Mouse (Mus musculus) heart, postnatal 0 days (tissue): ENCODE results near the gene Mta1. TPM values are rescaled to one million over a fixed set of nuclear protein-coding genes. Genes with fewer than 3 reads are reported as not detected.

Experiments used
- ATAC-seq: fragments of 200-750 bp; cut with Nextera tagmentation; 2 replicates; pipeline ENCODE4 v1.8.0; 2017; ENCODE audit warnings: low read depth, moderate number of reproducible peaks, moderate library complexity; ENCODE audit not compliant: insufficient read depth
- DNase-seq: peaks from one replicate; pipeline ENCODE4 v3.0.0-alpha.2; 2016; ENCODE audit warnings: low spot score
- H3K27ac ChIP-seq: fragments of 300-500 bp; sonication (generic); 2 replicates; pipeline ENCODE4 v1.5.1; 2014; ENCODE audit warnings: low read depth, mild to moderate bottlenecking
- H3K27me3 ChIP-seq: fragments of 300-500 bp; sonication (generic); 2 replicates; pipeline ENCODE4 v1.6.1; 2014; ENCODE audit warnings: low read length, mixed read lengths; ENCODE audit not compliant: control insufficient read depth, insufficient read depth
- H3K36me3 ChIP-seq: fragments of 300-500 bp; sonication (generic); replicated peaks from 2 replicates; pipeline ENCODE4 v1.6.1; 2014; ENCODE audit warnings: low read length, mixed read lengths; ENCODE audit not compliant: control insufficient read depth, insufficient read depth
- H3K4me1 ChIP-seq: fragments of 300-500 bp; sonication (generic); 2 replicates; pipeline ENCODE4 v1.6.1; 2014; ENCODE audit warnings: antibody characterized with exemption; ENCODE audit not compliant: control insufficient read depth, insufficient read depth
- H3K4me2 ChIP-seq: fragments of 300-500 bp; sonication (generic); 2 replicates; pipeline ENCODE4 v1.6.1; 2014; ENCODE audit warnings: low read depth, mild to moderate bottlenecking, low read length, moderate library complexity
- H3K4me3 ChIP-seq: fragments of 300-500 bp; sonication (generic); 2 replicates; pipeline ENCODE4 v1.5.1; 2014; ENCODE audit warnings: low read depth, low read length
- H3K9ac ChIP-seq: fragments of 300-500 bp; sonication (generic); replicated peaks from 2 replicates; pipeline ENCODE4 v1.6.1; 2014; ENCODE audit warnings: low read depth, low read length, mixed read lengths
- H3K9me3 ChIP-seq: fragments of 300-500 bp; sonication (generic); replicated peaks from 2 replicates; pipeline ENCODE4 v1.6.1; 2016; ENCODE audit warnings: low read length; ENCODE audit not compliant: control insufficient read depth
- CTCF ChIP-seq: IDR thresholded peaks from 2 replicates; pipeline ENCODE4 v1.5.1; 2016; ENCODE audit warnings: antibody characterized with exemption, control low read depth, low read depth
- EP300 ChIP-seq: IDR thresholded peaks from 2 replicates; pipeline ENCODE4 v1.6.1; 2016; ENCODE audit warnings: antibody characterized with exemption, low read depth
- WGBS: fragments of 180-500 bp; shearing (Covaris S2); extraction: QIAGEN DNeasy Blood & Tissue Kit; methylation state at CpG from one replicate; pipeline ENCODE4 v1.1.7; 2014; 5-methylcytosine and 5-hydroxymethylcytosine counted together
- polyA plus RNA-seq: library from polyadenylated mRNA; unstranded; fragments of >200 nt; fragmentation: Nextera tagmentation; extraction: Ambion mirVana; gene quantifications from 2 replicates; pipeline ENCODE4 v1.2.1, GENCODE M21; 2015
- total RNA-seq: library from RNA; depleted of rRNA; stranded (reverse); fragments of >200 nt; gene quantifications from 2 replicates; pipeline ENCODE4 v1.2.3, GENCODE M21; 2014; ENCODE audit warnings: low replicate concordance

Gene Mta1
- total and polyA plus RNA-seq, 2 experiments from 2014 or later, result 11.8 to 26.3 TPM

DNA sequence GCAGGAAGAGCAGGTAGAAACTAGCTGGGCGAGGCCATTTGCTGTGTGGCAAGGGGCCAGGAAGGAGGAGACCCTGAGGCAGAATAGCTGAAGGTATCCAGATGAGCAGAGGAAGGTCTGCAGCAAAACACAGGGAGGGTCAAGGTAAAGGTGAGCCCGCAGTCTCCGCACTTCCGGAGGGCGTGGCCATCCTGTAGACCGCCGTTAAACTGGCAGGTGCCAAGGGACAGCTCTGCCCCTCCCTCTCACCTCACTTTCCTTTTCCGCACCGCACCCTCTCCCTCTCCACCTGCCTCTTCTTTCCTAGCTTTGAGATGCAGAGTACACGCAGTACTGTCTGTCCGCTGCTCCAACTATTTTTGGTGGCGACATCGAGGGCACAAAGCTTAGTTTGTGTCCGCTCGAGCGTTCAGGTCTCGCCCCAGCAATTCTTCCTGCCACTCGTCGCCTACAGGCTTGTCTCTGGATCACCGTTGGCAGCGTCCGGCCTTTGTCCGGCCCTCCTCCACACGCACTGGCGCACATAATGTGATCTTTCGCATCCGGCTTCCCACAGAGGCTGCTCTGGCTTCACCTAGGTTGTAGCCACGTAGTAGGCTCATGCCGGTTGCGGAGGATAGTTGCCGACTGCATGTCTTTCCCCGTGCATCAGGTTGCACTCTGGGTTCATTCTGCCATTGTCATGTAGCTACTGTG is 57.1 kb downstream of the Mta1 start:
- 5% methylated on average over 30 of the region's 32 CpGs for WGBS

GRCm38 (mm10) chr12:113155887-113156539 is 57.9 kb downstream of the Mta1 start, which contains the start of gene Tedc1:
Gene Tedc1, plus strand, starts transcription at chr12:113156421.
- Histone ChIP-seq H3K27ac (peak within 1 kb of the TSS; percentile 86), H3K4me2 (peak within 1 kb of the TSS; percentile 90), H3K9me3 (no peaks in the 10 kb centered on the region), H3K27me3 (no peaks in the 10 kb centered on the region), H3K36me3 (peaks cover 8% of the 10 kb centered on the region; the same call in 1 of the 2 replicates), H3K4me1 (peaks cover 28% of the 10 kb centered on the region), H3K9ac (peak within 1 kb of the TSS; percentile 61), H3K4me3 (peak within 1 kb of the TSS; percentile 58)
- ATAC-seq (peak; percentile 94), DNase-seq (peak; percentile 99)
- under 1% methylated on average over 46 of the region's 46 CpGs for WGBS
- TF ChIP-seq EP300, result peak; percentile 94
- peak; percentile 100 for TF ChIP-seq CTCF

More for the DNA sequence above, 57.1 kb downstream of the Mta1 start:
- no peaks in the 10 kb centered on the region for H3K9me3 ChIP-seq
- DNase-seq, result no peak
- H3K9ac ChIP-seq, result peak overlapping the region; percentile 61
- peak; percentile 5; the same call in 1 of the 2 replicates for ATAC-seq
- H3K36me3 ChIP-seq, result peaks cover 8% of the 10 kb centered on the region; the same call in 1 of the 2 replicates
- H3K4me1 ChIP-seq, result peaks cover 34% of the 10 kb centered on the region
- peak overlapping the region; percentile 47 for H3K4me3 ChIP-seq
- no peaks in the 10 kb centered on the region for H3K27me3 ChIP-seq
- H3K27ac ChIP-seq, result peak overlapping the region; percentile 86
- no peak for TF ChIP-seq EP300
- TF ChIP-seq CTCF, result no peak
- H3K4me2 ChIP-seq, result peak overlapping the region; percentile 73

- peak overlapping the region; percentile 58 for H3K4me3 ChIP-seq
- 0% methylated on average over 23 of the region's 23 CpGs for WGBS
- no peak for TF ChIP-seq EP300
- TF ChIP-seq CTCF, result no peak
- DNase-seq (peak; percentile 20), ATAC-seq (no peak)
- H3K4me1 ChIP-seq, result peaks cover 23% of the 10 kb centered on the region
- H3K36me3 ChIP-seq, result peaks cover 8% of the 10 kb centered on the region; the same call in 1 of the 2 replicates
- no peak overlapping the region for H3K27ac ChIP-seq
- no peaks in the 10 kb centered on the region for H3K9me3 ChIP-seq
- peak overlapping the region; percentile 51; the same call in 1 of the 2 replicates for H3K9ac ChIP-seq
- H3K27me3 ChIP-seq, result no peaks in the 10 kb centered on the region
- H3K4me2 ChIP-seq, result peak overlapping the region; percentile 90
Observed at GRCm38 (mm10) chr12:113156540-113156929, 58.5 kb downstream of the Mta1 start.

DNA sequence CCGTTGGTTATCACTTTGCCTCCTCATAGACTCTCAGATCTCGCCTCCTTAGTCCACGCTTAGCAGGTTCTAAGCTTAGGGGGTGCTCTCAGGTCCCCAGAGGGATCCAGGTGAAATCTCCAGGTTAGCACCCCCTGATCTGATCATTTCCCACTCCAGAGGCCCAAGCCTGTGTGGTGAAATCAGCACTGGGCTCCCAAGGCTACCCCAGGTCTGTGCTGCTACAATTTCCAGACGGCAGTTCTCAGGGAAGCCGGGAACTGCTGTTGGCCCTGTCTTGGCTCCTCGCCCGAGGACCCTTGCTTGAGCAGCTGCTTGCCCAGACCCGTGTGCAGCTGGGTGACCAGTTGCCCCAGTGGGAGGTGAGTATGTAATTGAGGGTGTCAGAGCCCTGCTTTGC is 58.9 kb downstream of the Mta1 start:
- Histone ChIP-seq H3K9me3 (no peaks in the 10 kb centered on the region), H3K27me3 (no peaks in the 10 kb centered on the region), H3K36me3 (peaks cover 8% of the 10 kb centered on the region; the same call in 1 of the 2 replicates), H3K9ac (0 out of 2 replicates have a peak overlapping the region, but pooled peaks have one; percentile 51), H3K4me2 (peak overlapping the region; percentile 90), H3K4me3 (peak overlapping the region; percentile 58), H3K27ac (no peak overlapping the region), H3K4me1 (peaks cover 21% of the 10 kb centered on the region)
- no peak for TF ChIP-seq CTCF
- no peak for TF ChIP-seq EP300
- DNase-seq (peak; percentile 3), ATAC-seq (no peak)
- WGBS, result 38% methylated on average over 8 of the region's 8 CpGs

DNA sequence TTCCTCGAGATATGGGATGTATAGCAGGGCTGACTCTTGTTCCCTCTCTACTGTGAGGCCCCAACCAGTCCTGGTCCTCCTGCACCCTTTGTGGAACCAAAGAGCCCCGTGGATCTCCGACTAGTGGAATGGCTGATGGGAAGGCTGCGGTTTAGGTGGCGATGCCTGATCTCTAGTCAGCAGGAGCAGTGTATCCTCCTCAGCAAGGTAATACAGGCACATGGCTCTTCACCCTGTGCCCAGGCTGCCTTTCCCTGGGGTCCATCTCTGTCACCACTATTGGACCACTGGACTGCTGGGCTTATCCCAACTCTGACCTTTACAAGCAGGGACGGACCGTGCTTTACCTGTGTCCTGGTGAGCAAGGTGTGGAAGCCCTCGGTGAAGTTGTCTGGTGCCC is 59.4 kb downstream of the Mta1 start:
- Histone ChIP-seq H3K27ac (no peak overlapping the region), H3K9ac (no peak overlapping the region)
- no peak for DNase-seq

More for the DNA sequence above, 59.4 kb downstream of the Mta1 start:
- peaks cover 11% of the 10 kb centered on the region; the same call in 1 of the 2 replicates for H3K36me3 ChIP-seq
- TF ChIP-seq EP300 (no peak), CTCF (no peak)
- no peak for ATAC-seq
- no peak overlapping the region for H3K4me3 ChIP-seq
- WGBS, result 88% methylated on average over 8 of the region's 8 CpGs
- H3K27me3 ChIP-seq, result no peaks in the 10 kb centered on the region
- no peaks in the 10 kb centered on the region for H3K9me3 ChIP-seq
- 0 out of 2 replicates have a peak overlapping the region, but pooled peaks have one; percentile 90 for H3K4me2 ChIP-seq
- H3K4me1 ChIP-seq, result peaks cover 21% of the 10 kb centered on the region
